Mouse (Mus musculus): ENCODE data around the gene Rad21l.

DNA sequence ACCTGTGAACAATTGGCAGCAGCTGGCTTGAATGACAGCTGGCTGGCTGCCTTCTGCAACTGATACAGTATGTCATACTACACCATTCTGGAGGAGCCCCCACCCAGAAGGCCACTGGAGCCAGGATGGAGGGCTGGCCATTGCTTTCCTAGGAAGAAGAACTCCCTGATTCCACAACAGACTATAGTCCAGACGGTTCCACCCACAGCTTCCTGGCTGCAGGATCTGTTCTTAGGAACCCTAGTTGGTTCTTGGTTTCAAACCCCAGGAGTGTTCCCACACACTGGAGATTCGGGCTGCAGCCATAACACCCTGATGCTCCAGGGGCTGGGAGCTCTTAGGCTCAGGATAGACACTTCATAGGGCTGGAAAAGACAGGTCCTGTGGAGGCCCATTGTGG is 70.3 kb downstream of the Rad21l start:
- TF ChIP-seq CTCF (IDR thresholded peaks at IDR 0.05; ENCODE audit: insufficient read depth, low read depth, low read length) (no peak), POLR2A (IDR thresholded peaks at IDR 0.05; ENCODE audit: insufficient read depth, low read depth, low read length) (no peak)

Data from olfactory bulb, adult 2 months (tissue).